Mouse (Mus musculus): ENCODE data around the gene Zfpl1. TPM values are rescaled to one million over a fixed set of nuclear protein-coding genes. Genes with fewer than 3 reads are reported as not detected.

Gene Zfpl1
- total and polyA plus RNA-seq, 3 experiments = 38.9 to 122 (median 43.5) TPM

Small RNA genes within 50 kb of the gene (microRNA-seq; reads per million reads assigned to microRNA genes)
- 0.88 to 2.5 reads per million in 2 experiments for gene Mir6988

Other genes with a start within 250 kb of the Zfpl1 start
- 10 to 100 TPM; 41.2 to 51.4 TPM for gene Frmd8, start 209.7 kb downstream of the Zfpl1 start, total RNA-seq (2021)
- 27.8 and 36.4 TPM in 2 replicates for gene Frmd8, start 209.7 kb downstream of the Zfpl1 start, polyA plus RNA-seq (2012; rRNA removed)
- gene Slc25a45, start 207.1 kb downstream of the Zfpl1 start, total RNA-seq (2021) = 10 to 100 TPM; 15.5 to 36.2 TPM
- 42.4 and 44.6 TPM in 2 replicates for gene Slc25a45, start 207.1 kb downstream of the Zfpl1 start, polyA plus RNA-seq (2012; rRNA removed)
- gene Tigd3, start 190.8 kb downstream of the Zfpl1 start, total RNA-seq (2021) = 1 to 10 TPM; 1.0 to 1.1 TPM
- 0.48 and 0.53 TPM in 2 replicates for gene Tigd3, start 190.8 kb downstream of the Zfpl1 start, polyA plus RNA-seq (2012; rRNA removed)
- 100 to 1,000 TPM in 1 of 2 experiments, 10 to 100 TPM in 1; 90.6 to 125 TPM for gene Dpf2, start 171.9 kb downstream of the Zfpl1 start, total RNA-seq (2021)
- 51.7 and 56.3 TPM in 2 replicates for gene Dpf2, start 171.9 kb downstream of the Zfpl1 start, polyA plus RNA-seq (2012; rRNA removed)
- gene Cdc42ep2, start 160.1 kb downstream of the Zfpl1 start, total RNA-seq (2021) = 1 to 10 TPM; 5.5 to 8.0 TPM
- 5.6 and 5.9 TPM in 2 replicates for gene Cdc42ep2, start 160.1 kb downstream of the Zfpl1 start, polyA plus RNA-seq (2012; rRNA removed)
- gene Pola2, start 120.8 kb downstream of the Zfpl1 start, total RNA-seq (2021) = 10 to 100 TPM; 15.9 to 20.4 TPM
- gene Pola2, start 120.8 kb downstream of the Zfpl1 start, polyA plus RNA-seq (2012; rRNA removed) = 36.0 and 41.0 TPM in 2 replicates
- gene Slc22a20, start 98.8 kb downstream of the Zfpl1 start, total RNA-seq (2021) = not detected
- not detected in 2 replicates for gene Slc22a20, start 98.8 kb downstream of the Zfpl1 start, polyA plus RNA-seq (2012; rRNA removed)
- 10 to 100 TPM; 34.9 to 42.1 TPM for gene Capn1, start 69.1 kb downstream of the Zfpl1 start, total RNA-seq (2021)
- 34.8 and 37.9 TPM in 2 replicates for gene Capn1, start 69.1 kb downstream of the Zfpl1 start, polyA plus RNA-seq (2012; rRNA removed)
- 10 to 100 TPM; 54.1 to 71.3 TPM for gene Syvn1, start 38.4 kb downstream of the Zfpl1 start, total RNA-seq (2021)
- gene Syvn1, start 38.4 kb downstream of the Zfpl1 start, polyA plus RNA-seq (2012; rRNA removed) = 87.3 and 114 TPM in 2 replicates
- 10 to 100 TPM; 64.8 to 67.5 TPM for gene Mrpl49, start 27.2 kb downstream of the Zfpl1 start, total RNA-seq (2021)
- 15.8 and 17.0 TPM in 2 replicates for gene Mrpl49, start 27.2 kb downstream of the Zfpl1 start, polyA plus RNA-seq (2012; rRNA removed)
- 1,000 to 10,000 TPM; 1,141 to 1,229 TPM for gene Fau, start 27.1 kb downstream of the Zfpl1 start, total RNA-seq (2021)
- gene Fau, start 27.1 kb downstream of the Zfpl1 start, polyA plus RNA-seq (2012; rRNA removed) = 984 and 1,350 TPM in 2 replicates
- 10 to 100 TPM; 24.7 to 37.5 TPM for gene Znhit2, start 23.8 kb downstream of the Zfpl1 start, total RNA-seq (2021)
- 134 and 152 TPM in 2 replicates for gene Znhit2, start 23.8 kb downstream of the Zfpl1 start, polyA plus RNA-seq (2012; rRNA removed)
- gene Tm7sf2, start 16.6 kb downstream of the Zfpl1 start, total RNA-seq (2021) = 10 to 100 TPM; 22.0 to 48.3 TPM
- 91.9 and 126 TPM in 2 replicates for gene Tm7sf2, start 16.6 kb downstream of the Zfpl1 start, polyA plus RNA-seq (2012; rRNA removed)
- gene Vps51, start 7.7 kb downstream of the Zfpl1 start, total RNA-seq (2021) = 10 to 100 TPM; 57.1 to 60.0 TPM
- 64.4 and 66.3 TPM in 2 replicates for gene Vps51, start 7.7 kb downstream of the Zfpl1 start, polyA plus RNA-seq (2012; rRNA removed)
- gene Tmem262, start 4.9 kb downstream of the Zfpl1 start, total RNA-seq (2021) = not detected
- 1.0 TPM in 1 of 2 replicates, not detected in the other for gene Tmem262, start 4.9 kb downstream of the Zfpl1 start, polyA plus RNA-seq (2012; rRNA removed)
- not detected for gene Gm28374, start 2.7 kb downstream of the Zfpl1 start, total RNA-seq (2021)
- 0.38 and 0.64 TPM in 2 replicates for gene Gm28374, start 2.7 kb downstream of the Zfpl1 start, polyA plus RNA-seq (2012; rRNA removed)
- gene Cdca5, start within 50 bp of the Zfpl1 start, total RNA-seq (2021) = under 1 TPM; 0.73 to 0.98 TPM
- gene Cdca5, start within 50 bp of the Zfpl1 start, polyA plus RNA-seq (2012; rRNA removed) = 0.32 and 0.80 TPM in 2 replicates
- gene AC131692.1, start 9.5 kb upstream of the Zfpl1 start, total RNA-seq (2021) = not detected
- gene AC131692.1, start 9.5 kb upstream of the Zfpl1 start, polyA plus RNA-seq (2012; rRNA removed) = not detected in 2 replicates
- gene Naaladl1, start 20.8 kb upstream of the Zfpl1 start, total RNA-seq (2021) = not detected
- gene Naaladl1, start 20.8 kb upstream of the Zfpl1 start, polyA plus RNA-seq (2012; rRNA removed) = 0.09 and 0.13 TPM in 2 replicates
- gene Sac3d1, start 33.7 kb upstream of the Zfpl1 start, total RNA-seq (2021) = 10 to 100 TPM; 15.7 to 16.5 TPM
- gene Sac3d1, start 33.7 kb upstream of the Zfpl1 start, polyA plus RNA-seq (2012; rRNA removed) = 92.6 and 97.2 TPM in 2 replicates
- gene Snx15, start 43.3 kb upstream of the Zfpl1 start, total RNA-seq (2021) = 10 to 100 TPM; 27.0 to 28.2 TPM
- 76.8 and 81.1 TPM in 2 replicates for gene Snx15, start 43.3 kb upstream of the Zfpl1 start, polyA plus RNA-seq (2012; rRNA removed)
- 1 to 10 TPM; 1.8 to 2.6 TPM for gene Batf2, start 56.0 kb upstream of the Zfpl1 start, total RNA-seq (2021)
- gene Batf2, start 56.0 kb upstream of the Zfpl1 start, polyA plus RNA-seq (2012; rRNA removed) = 5.0 and 6.6 TPM in 2 replicates
- 10 to 100 TPM; 84.1 to 96.5 TPM for gene Arl2, start 56.6 kb upstream of the Zfpl1 start, total RNA-seq (2021)
- 313 and 329 TPM in 2 replicates for gene Arl2, start 56.6 kb upstream of the Zfpl1 start, polyA plus RNA-seq (2012; rRNA removed)
- gene Majin, start 99.4 kb upstream of the Zfpl1 start, total RNA-seq (2021) = 1 to 10 TPM; 2.4 to 4.1 TPM
- 0.56 and 0.72 TPM in 2 replicates for gene Majin, start 99.4 kb upstream of the Zfpl1 start, polyA plus RNA-seq (2012; rRNA removed)
- gene Gpha2, start 141.4 kb upstream of the Zfpl1 start, total RNA-seq (2021) = 10 to 100 TPM; 18.7 to 23.7 TPM
- 237 and 302 TPM in 2 replicates for gene Gpha2, start 141.4 kb upstream of the Zfpl1 start, polyA plus RNA-seq (2012; rRNA removed)
- gene Ppp2r5b, start 150.9 kb upstream of the Zfpl1 start, total RNA-seq (2021) = 100 to 1,000 TPM in 1 of 2 experiments, 10 to 100 TPM in 1; 87.1 to 123 TPM
- 247 and 266 TPM in 2 replicates for gene Ppp2r5b, start 150.9 kb upstream of the Zfpl1 start, polyA plus RNA-seq (2012; rRNA removed)
- 10 to 100 TPM; 31.0 to 36.0 TPM for gene Atg2a, start 156.7 kb upstream of the Zfpl1 start, total RNA-seq (2021)
- 105 and 108 TPM in 2 replicates for gene Atg2a, start 156.7 kb upstream of the Zfpl1 start, polyA plus RNA-seq (2012; rRNA removed)
- gene Ehd1, start 191.8 kb upstream of the Zfpl1 start, total RNA-seq (2021) = 100 to 1,000 TPM; 129 to 133 TPM
- 470 and 474 TPM in 2 replicates for gene Ehd1, start 191.8 kb upstream of the Zfpl1 start, polyA plus RNA-seq (2012; rRNA removed)
- gene Cdc42bpg, start 221.5 kb upstream of the Zfpl1 start, total RNA-seq (2021) = 10 to 100 TPM; 14.4 to 24.6 TPM
- gene Cdc42bpg, start 221.5 kb upstream of the Zfpl1 start, polyA plus RNA-seq (2012; rRNA removed) = 23.7 and 26.6 TPM in 2 replicates

Data from adrenal gland, adult 2 months (tissue).